Mouse (Mus musculus) gastrocnemius, postnatal 4 days (tissue): ENCODE results near the gene Mvb12b. TPM values are rescaled to one million over a fixed set of nuclear protein-coding genes. Genes with fewer than 3 reads are reported as not detected.

Experiments used
- DNase-seq, 2 experiments: peaks; one replicate each; pipeline ENCODE4 v3.0.0; 2021 to 2022; ENCODE audit warnings: low spot score in 2 of 2, mixed read lengths in 2 of 2
- total RNA-seq, 2 experiments: library from RNA; stranded (reverse); gene quantifications; 2 replicates each; pipeline ENCODE4 v1.2.3; 2021

Mvb12b gene
- total RNA-seq, 2 experiments from 2014 or later, result 33.3 to 36.7 TPM

GRCm38 (mm10) chr2:33788131-33788530 lies 99.6 kb downstream of the Mvb12b start:
- DNase-seq, result no peak

DNA sequence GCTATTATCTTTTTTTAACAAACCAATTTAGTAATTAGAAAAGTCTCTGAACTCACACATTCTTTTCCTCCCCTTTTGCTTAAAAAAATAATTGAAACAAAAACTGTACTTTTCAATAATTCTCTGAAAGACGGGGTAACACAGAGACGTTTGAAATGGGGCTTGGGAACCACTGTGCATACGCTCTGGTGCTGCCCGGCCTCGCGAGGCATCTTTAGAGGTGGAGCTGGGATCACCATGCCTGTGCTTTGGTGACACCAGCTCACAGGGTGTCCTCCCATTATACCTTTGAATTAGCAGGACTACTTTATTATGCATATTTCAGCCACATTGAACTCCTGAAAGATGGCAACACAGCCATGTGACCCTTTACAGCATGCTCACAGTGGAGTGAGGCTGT lies 101.7 kb downstream of the Mvb12b start:
- no peak for DNase-seq

- no peak for DNase-seq
Observed at GRCm38 (mm10) chr2:33785596-33785995, 102.2 kb downstream of the Mvb12b start.

- no peak for DNase-seq
Observed at GRCm38 (mm10) chr2:33784721-33785120, 103.0 kb downstream of the Mvb12b start.

DNA sequence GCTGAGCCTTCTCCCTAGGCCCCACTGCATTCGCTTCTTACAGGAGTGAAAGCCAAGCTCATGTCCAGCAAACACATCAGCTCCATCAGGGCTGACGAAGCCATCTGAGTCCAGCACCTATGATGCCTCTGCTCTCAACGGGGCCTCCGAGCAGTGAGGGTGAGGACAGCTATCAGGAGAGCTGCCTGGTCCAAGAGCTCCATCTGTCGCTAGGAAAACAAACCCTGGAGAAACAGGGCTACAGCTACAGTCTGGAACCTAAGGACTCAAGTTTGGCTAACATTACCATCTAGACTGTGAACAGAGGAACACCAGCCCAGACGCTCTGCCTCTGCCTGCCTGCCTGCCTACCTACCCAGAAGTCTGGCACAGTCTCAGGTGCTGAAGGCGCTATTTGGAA lies 104.3 kb downstream of the Mvb12b start:
- DNase-seq, result no peak

GRCm38 (mm10) chr2:33781655-33782400 lies 105.9 kb downstream of the Mvb12b start:
- DNase-seq, result no peak

DNA sequence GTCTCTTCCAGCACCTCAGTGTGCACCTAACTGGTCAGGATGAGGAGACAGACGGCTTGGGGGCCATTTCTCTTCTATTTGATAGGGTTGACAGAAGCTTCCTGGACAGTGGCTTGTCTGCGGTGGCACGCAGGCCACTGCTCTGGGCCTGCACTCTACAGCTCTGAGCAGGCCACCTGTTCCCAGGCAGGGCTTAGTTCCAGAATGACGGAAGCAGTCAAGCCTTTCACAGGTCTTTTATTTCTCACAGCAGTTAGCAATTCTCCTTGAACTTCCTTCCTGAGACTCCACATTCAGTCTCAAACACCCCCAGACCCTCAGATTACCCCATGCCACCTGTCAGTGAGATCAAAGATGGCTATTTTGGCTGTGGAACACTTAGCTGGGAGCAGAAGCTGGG lies 109.3 kb downstream of the Mvb12b start:
- no peak for DNase-seq

- no peak for DNase-seq
Observed at GRCm38 (mm10) chr2:33777051-33777450, 110.7 kb downstream of the Mvb12b start.

- DNase-seq, result no peak
Observed at GRCm38 (mm10) chr2:33774884-33775283, 112.9 kb downstream of the Mvb12b start.

- no peak for DNase-seq
Observed at GRCm38 (mm10) chr2:33774106-33774505, 113.6 kb downstream of the Mvb12b start.

DNA sequence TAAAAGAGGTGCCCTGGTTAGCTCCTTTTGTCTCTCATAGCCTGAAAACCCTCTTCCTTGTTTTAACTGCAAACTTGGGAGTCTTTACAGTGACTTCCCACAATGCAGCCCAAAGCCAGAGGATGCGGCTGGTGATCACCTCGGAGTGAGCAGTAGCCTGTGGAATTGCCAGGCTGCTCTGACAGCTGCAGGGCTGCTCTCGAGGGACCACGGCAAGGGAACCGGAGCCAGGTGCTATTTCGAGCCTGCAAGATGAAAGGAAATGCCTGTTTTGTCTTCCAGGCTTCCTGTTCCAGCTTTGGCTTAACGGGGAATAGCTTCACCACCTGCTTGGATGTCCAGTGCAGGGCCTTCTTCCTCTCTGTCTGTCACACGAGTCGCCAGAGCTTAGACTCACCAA lies 115.3 kb downstream of the Mvb12b start:
- DNase-seq, result peak in 1 of 2 experiments; percentile 52

GRCm38 (mm10) chr2:33771388-33771787 lies 116.4 kb downstream of the Mvb12b start:
- no peak for DNase-seq

DNA sequence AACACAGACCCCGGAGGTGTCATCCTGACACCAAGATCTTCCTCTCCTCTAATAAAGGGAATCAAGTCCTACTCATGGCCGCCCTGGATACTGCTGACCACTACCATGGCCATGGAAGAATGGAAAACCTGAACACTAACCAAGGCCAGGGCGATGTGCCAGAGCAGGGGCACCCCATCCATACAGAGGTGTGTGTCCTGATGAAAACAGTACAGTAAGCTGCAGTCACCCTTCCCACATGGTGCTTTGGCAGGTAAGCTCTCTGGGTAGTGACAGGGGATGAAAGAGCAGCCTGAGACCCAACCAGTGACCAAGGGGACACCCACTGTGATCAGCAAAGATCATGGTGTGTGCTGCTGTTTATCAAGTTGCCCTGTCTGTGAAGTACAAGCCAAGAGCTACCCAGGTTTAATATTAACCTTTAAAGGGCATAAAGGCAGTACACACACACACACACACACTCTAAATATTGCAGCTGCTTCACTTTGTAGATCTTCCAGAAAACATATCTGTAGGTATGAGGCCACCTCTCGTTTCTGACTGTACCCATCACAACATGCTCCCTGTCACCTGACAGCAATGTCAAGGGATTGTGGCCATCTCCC lies 117.1 kb downstream of the Mvb12b start:
- no peak for DNase-seq

GRCm38 (mm10) chr2:33764476-33764875 lies 123.3 kb downstream of the Mvb12b start:
- DNase-seq, result no peak

DNA sequence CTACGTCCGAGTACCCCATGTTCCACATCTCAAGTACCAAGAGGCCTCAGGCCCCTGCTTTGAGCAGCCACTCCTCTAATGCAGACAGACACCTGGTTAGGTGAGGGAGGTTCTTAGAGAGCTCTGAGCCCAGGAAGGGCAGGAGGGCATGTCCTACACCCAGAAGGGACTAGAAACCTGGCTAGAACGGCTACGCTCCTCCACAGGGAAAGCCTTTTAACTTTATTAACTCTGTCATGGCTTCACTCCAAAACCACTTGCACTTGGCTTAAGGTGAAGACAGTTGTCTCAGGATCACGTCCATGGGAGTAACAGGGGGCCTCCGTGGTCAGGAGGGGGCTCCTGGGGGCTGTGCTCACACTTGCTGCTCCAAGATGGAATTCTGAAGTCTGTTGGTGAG lies 125.5 kb downstream of the Mvb12b start:
- DNase-seq, result no peak

- DNase-seq, result no peak
Observed at GRCm38 (mm10) chr2:33760571-33760991, 127.2 kb downstream of the Mvb12b start.

- DNase-seq, result no peak
Observed at GRCm38 (mm10) chr2:33759447-33759846, 128.3 kb downstream of the Mvb12b start.

DNA sequence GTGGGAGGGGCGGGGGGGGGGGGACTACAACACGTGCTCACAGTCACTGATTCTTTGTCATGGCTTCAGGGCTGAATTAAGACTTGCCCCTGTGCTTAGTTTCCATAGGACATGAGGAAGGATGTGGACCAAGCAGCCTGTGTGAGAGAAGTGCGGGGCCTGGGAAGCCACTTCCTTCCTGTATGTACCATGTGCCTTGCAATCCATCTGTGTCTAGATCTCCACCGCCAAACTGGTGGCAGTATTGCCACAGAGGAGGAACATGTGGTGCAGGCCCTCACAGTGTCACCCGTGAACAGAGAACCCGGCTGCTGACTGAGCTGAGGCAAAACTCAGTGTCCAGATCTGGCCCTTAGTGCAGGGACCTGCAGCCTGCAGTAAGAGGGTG lies 132.1 kb downstream of the Mvb12b start:
- DNase-seq, result no peak

- no peak for DNase-seq
Observed at GRCm38 (mm10) chr2:33754980-33755632, 132.6 kb downstream of the Mvb12b start.

- no peak for DNase-seq
Observed at GRCm38 (mm10) chr2:33754317-33754633, 133.5 kb downstream of the Mvb12b start.

GRCm38 (mm10) chr2:33753630-33754316 lies 134.0 kb downstream of the Mvb12b start:
- peak; percentile 70 to 88 for DNase-seq

DNA sequence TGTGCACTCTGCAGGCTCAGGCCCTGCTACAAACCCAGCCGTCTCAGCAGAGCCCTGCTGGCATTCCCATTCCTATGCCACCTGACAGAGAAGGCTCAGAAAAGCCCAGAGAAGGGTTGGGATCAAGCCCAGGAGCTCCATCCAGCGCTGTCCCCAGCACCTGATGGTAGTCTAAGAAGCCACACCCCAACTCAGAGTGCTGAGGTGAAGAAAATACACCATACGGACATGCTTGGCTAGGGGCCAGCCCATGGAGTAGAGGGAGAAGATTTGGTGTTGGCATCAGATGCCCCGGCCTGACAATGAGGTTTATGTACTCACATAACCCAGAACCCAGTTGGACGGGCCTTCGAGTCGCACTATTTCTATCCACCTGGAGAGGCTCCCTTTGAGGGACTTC lies 137.1 kb downstream of the Mvb12b start:
- no peak for DNase-seq
